Mouse (Mus musculus): Measurements from ENCODE around the gene Itgb2l. TPM values are rescaled to one million over a fixed set of nuclear protein-coding genes. Genes with fewer than 3 reads are reported as not detected.

Gene Itgb2l
- polyA plus RNA-seq, 1 experiment from 2014 or later = not detected

- Histone ChIP-seq H3K9ac (ENCODE audit: low read length) (no peak overlapping the region), H3K9me3 (ENCODE audit: control insufficient read depth, low read length) (no peaks in the 10 kb centered on the region), H3K27me3 (ENCODE audit: control insufficient read depth, insufficient read depth, low read length) (0 out of 2 replicates have a peak, but pooled peaks cover 3% of the 10 kb centered on the region), H3K36me3 (ENCODE audit: control insufficient read depth, insufficient read depth, low read length) (no peaks in the 10 kb centered on the region), H3K4me1 (ENCODE audit: control insufficient read depth in 2 of 2, insufficient read depth in 2 of 2, low read length in 2 of 2) (peaks cover 9 to 15% of the 10 kb centered on the region in 2 experiments), H3K27ac (replicated peaks in 1 of 2; ENCODE audit: control insufficient read depth in 1 of 2, insufficient read depth in 1 of 2, low read depth in 2 of 2, low read length in 2 of 2) (no peak overlapping the region), H3K4me2 (ENCODE audit: low read length) (no peak overlapping the region), H3K4me3 (ENCODE audit: control insufficient read depth in 1 of 2, insufficient read depth in 1 of 2, low read depth in 1 of 2, low read length in 2 of 2) (no peak overlapping the region)
- WGBS = 55% methylated on average over 4 of the region's 4 CpGs
- ATAC-seq (ENCODE audit: insufficient number of reproducible peaks, insufficient read depth, low FRiP score, low read depth) = no peak
These were observed 26.2 kb upstream of the Itgb2l start for GRCm38 (mm10) chr16:96469640-96470039.

GRCm38 (mm10) chr16:96468698-96469097 is 25.3 kb upstream of the Itgb2l start:
- no peaks in the 10 kb centered on the region for H3K36me3 ChIP-seq (ENCODE audit: control insufficient read depth, insufficient read depth, low read length)
- ATAC-seq (ENCODE audit: insufficient number of reproducible peaks, insufficient read depth, low FRiP score, low read depth) = peak; percentile 46; the same call in 1 of the 2 replicates
- no peak overlapping the region for H3K4me2 ChIP-seq (ENCODE audit: low read length)
- H3K4me3 ChIP-seq (ENCODE audit: control insufficient read depth in 1 of 2, insufficient read depth in 1 of 2, low read depth in 1 of 2, low read length in 2 of 2) = no peak overlapping the region
- H3K9ac ChIP-seq (ENCODE audit: low read length) = no peak overlapping the region
- no peaks in the 10 kb centered on the region for H3K9me3 ChIP-seq (ENCODE audit: control insufficient read depth, low read length)
- WGBS = 77% methylated on average over 4 of the region's 4 CpGs
- H3K4me1 ChIP-seq (ENCODE audit: control insufficient read depth in 2 of 2, insufficient read depth in 2 of 2, low read length in 2 of 2) = peaks cover 9 to 15% of the 10 kb centered on the region in 2 experiments
- H3K27me3 ChIP-seq (ENCODE audit: control insufficient read depth, insufficient read depth, low read length) = 0 out of 2 replicates have a peak, but pooled peaks cover 3% of the 10 kb centered on the region
- H3K27ac ChIP-seq (replicated peaks in 1 of 2; ENCODE audit: control insufficient read depth in 1 of 2, insufficient read depth in 1 of 2, low read depth in 2 of 2, low read length in 2 of 2) = no peak overlapping the region

GRCm38 (mm10) chr16:96468011-96468410 is 24.6 kb upstream of the Itgb2l start:
- no peak for ATAC-seq (ENCODE audit: insufficient number of reproducible peaks, insufficient read depth, low FRiP score, low read depth)
- Histone ChIP-seq H3K4me3 (ENCODE audit: control insufficient read depth in 1 of 2, insufficient read depth in 1 of 2, low read depth in 1 of 2, low read length in 2 of 2) (no peak overlapping the region), H3K27me3 (ENCODE audit: control insufficient read depth, insufficient read depth, low read length) (0 out of 2 replicates have a peak, but pooled peaks cover 3% of the 10 kb centered on the region), H3K4me1 (ENCODE audit: control insufficient read depth in 2 of 2, insufficient read depth in 2 of 2, low read length in 2 of 2) (peaks cover 9 to 15% of the 10 kb centered on the region in 2 experiments), H3K36me3 (ENCODE audit: control insufficient read depth, insufficient read depth, low read length) (no peaks in the 10 kb centered on the region), H3K27ac (replicated peaks in 1 of 2; ENCODE audit: control insufficient read depth in 1 of 2, insufficient read depth in 1 of 2, low read depth in 2 of 2, low read length in 2 of 2) (no peak overlapping the region), H3K9me3 (ENCODE audit: control insufficient read depth, low read length) (no peaks in the 10 kb centered on the region), H3K4me2 (ENCODE audit: low read length) (no peak overlapping the region), H3K9ac (ENCODE audit: low read length) (no peak overlapping the region)
- WGBS = 50% methylated on average over 4 of the region's 4 CpGs

- Histone ChIP-seq H3K4me3 (ENCODE audit: control insufficient read depth in 1 of 2, insufficient read depth in 1 of 2, low read depth in 1 of 2, low read length in 2 of 2) (no peak within 1 kb of the TSS), H3K9me3 (ENCODE audit: control insufficient read depth, low read length) (no peaks in the 10 kb centered on the region), H3K36me3 (ENCODE audit: control insufficient read depth, insufficient read depth, low read length) (no peaks in the 10 kb centered on the region), H3K4me1 (ENCODE audit: control insufficient read depth in 2 of 2, insufficient read depth in 2 of 2, low read length in 2 of 2) (peaks cover 5 to 10% of the 10 kb centered on the region in 2 experiments), H3K27ac (replicated peaks in 1 of 2; ENCODE audit: control insufficient read depth in 1 of 2, insufficient read depth in 1 of 2, low read depth in 2 of 2, low read length in 2 of 2) (no peak within 1 kb of the TSS), H3K4me2 (ENCODE audit: low read length) (no peak within 1 kb of the TSS), H3K9ac (ENCODE audit: low read length) (no peak within 1 kb of the TSS), H3K27me3 (ENCODE audit: control insufficient read depth, insufficient read depth, low read length) (0 out of 2 replicates have a peak, but pooled peaks cover 3% of the 10 kb centered on the region)
- no peak for ATAC-seq (ENCODE audit: insufficient number of reproducible peaks, insufficient read depth, low FRiP score, low read depth)
- 9% methylated on average over 8 of the region's 8 CpGs for WGBS
These were observed 24.0 kb upstream of the Itgb2l start, which contains the start of gene Pcp4 for GRCm38 (mm10) chr16:96467445-96467844. Gene Pcp4, plus strand, starts transcription at chr16:96467606.

GRCm38 (mm10) chr16:96460788-96461187 is 17.4 kb upstream of the Itgb2l start:
- 70% methylated on average over 3 of the region's 3 CpGs for WGBS
- Histone ChIP-seq H3K27ac (replicated peaks in 1 of 2; ENCODE audit: control insufficient read depth in 1 of 2, insufficient read depth in 1 of 2, low read depth in 2 of 2, low read length in 2 of 2) (no peak overlapping the region), H3K9ac (ENCODE audit: low read length) (no peak overlapping the region), H3K4me3 (ENCODE audit: control insufficient read depth in 1 of 2, insufficient read depth in 1 of 2, low read depth in 1 of 2, low read length in 2 of 2) (no peak overlapping the region), H3K9me3 (ENCODE audit: control insufficient read depth, low read length) (no peaks in the 10 kb centered on the region), H3K27me3 (ENCODE audit: control insufficient read depth, insufficient read depth, low read length) (0 out of 2 replicates have a peak, but pooled peaks cover 3% of the 10 kb centered on the region), H3K36me3 (ENCODE audit: control insufficient read depth, insufficient read depth, low read length) (no peaks in the 10 kb centered on the region), H3K4me2 (ENCODE audit: low read length) (no peak overlapping the region), H3K4me1 (ENCODE audit: control insufficient read depth in 2 of 2, insufficient read depth in 2 of 2, low read length in 2 of 2) (no peaks in the 10 kb centered on the region)
- ATAC-seq (ENCODE audit: insufficient number of reproducible peaks, insufficient read depth, low FRiP score, low read depth) = no peak

- Histone ChIP-seq H3K4me2 (ENCODE audit: low read length) (no peak overlapping the region), H3K9me3 (ENCODE audit: control insufficient read depth, low read length) (no peaks in the 10 kb centered on the region), H3K36me3 (ENCODE audit: control insufficient read depth, insufficient read depth, low read length) (no peaks in the 10 kb centered on the region), H3K4me1 (ENCODE audit: control insufficient read depth in 2 of 2, insufficient read depth in 2 of 2, low read length in 2 of 2) (no peaks in the 10 kb centered on the region), H3K4me3 (ENCODE audit: control insufficient read depth in 1 of 2, insufficient read depth in 1 of 2, low read depth in 1 of 2, low read length in 2 of 2) (no peak overlapping the region), H3K27ac (replicated peaks in 1 of 2; ENCODE audit: control insufficient read depth in 1 of 2, insufficient read depth in 1 of 2, low read depth in 2 of 2, low read length in 2 of 2) (no peak overlapping the region), H3K27me3 (ENCODE audit: control insufficient read depth, insufficient read depth, low read length) (no peaks in the 10 kb centered on the region), H3K9ac (ENCODE audit: low read length) (no peak overlapping the region)
- 70% methylated on average over 2 of the region's 2 CpGs for WGBS
- ATAC-seq (ENCODE audit: insufficient number of reproducible peaks, insufficient read depth, low FRiP score, low read depth) = no peak
These were observed 15.9 kb upstream of the Itgb2l start for GRCm38 (mm10) chr16:96459356-96459755.

GRCm38 (mm10) chr16:96457612-96458011 is 14.2 kb upstream of the Itgb2l start:
- no peak overlapping the region for H3K9ac ChIP-seq (ENCODE audit: low read length)
- no peak for ATAC-seq (ENCODE audit: insufficient number of reproducible peaks, insufficient read depth, low FRiP score, low read depth)
- no peak overlapping the region for H3K4me2 ChIP-seq (ENCODE audit: low read length)
- H3K4me3 ChIP-seq (ENCODE audit: control insufficient read depth in 1 of 2, insufficient read depth in 1 of 2, low read depth in 1 of 2, low read length in 2 of 2) = no peak overlapping the region
- no peaks in the 10 kb centered on the region for H3K4me1 ChIP-seq (ENCODE audit: control insufficient read depth in 2 of 2, insufficient read depth in 2 of 2, low read length in 2 of 2)
- WGBS = 90% methylated on average over 5 of the region's 5 CpGs
- H3K27ac ChIP-seq (replicated peaks in 1 of 2; ENCODE audit: control insufficient read depth in 1 of 2, insufficient read depth in 1 of 2, low read depth in 2 of 2, low read length in 2 of 2) = no peak overlapping the region
- H3K27me3 ChIP-seq (ENCODE audit: control insufficient read depth, insufficient read depth, low read length) = no peaks in the 10 kb centered on the region
- no peaks in the 10 kb centered on the region for H3K9me3 ChIP-seq (ENCODE audit: control insufficient read depth, low read length)
- H3K36me3 ChIP-seq (ENCODE audit: control insufficient read depth, insufficient read depth, low read length) = no peaks in the 10 kb centered on the region

- H3K27me3 ChIP-seq (ENCODE audit: control insufficient read depth, insufficient read depth, low read length) = no peaks in the 10 kb centered on the region
- no peaks in the 10 kb centered on the region for H3K9me3 ChIP-seq (ENCODE audit: control insufficient read depth, low read length)
- H3K4me3 ChIP-seq (ENCODE audit: control insufficient read depth in 1 of 2, insufficient read depth in 1 of 2, low read depth in 1 of 2, low read length in 2 of 2) = no peak overlapping the region
- H3K27ac ChIP-seq (replicated peaks in 1 of 2; ENCODE audit: control insufficient read depth in 1 of 2, insufficient read depth in 1 of 2, low read depth in 2 of 2, low read length in 2 of 2) = no peak overlapping the region
- H3K4me2 ChIP-seq (ENCODE audit: low read length) = no peak overlapping the region
- H3K4me1 ChIP-seq (ENCODE audit: control insufficient read depth in 2 of 2, insufficient read depth in 2 of 2, low read length in 2 of 2) = no peaks in the 10 kb centered on the region
- no peaks in the 10 kb centered on the region for H3K36me3 ChIP-seq (ENCODE audit: control insufficient read depth, insufficient read depth, low read length)
- H3K9ac ChIP-seq (ENCODE audit: low read length) = no peak overlapping the region
- no peak for ATAC-seq (ENCODE audit: insufficient number of reproducible peaks, insufficient read depth, low FRiP score, low read depth)
These were observed 10.7 kb upstream of the Itgb2l start for GRCm38 (mm10) chr16:96454086-96454485.

Measured in heart, embryonic 14.5 days (tissue).